Mouse (Mus musculus): Measurements from ENCODE around the gene Fgf12. TPM values are rescaled to one million over a fixed set of nuclear protein-coding genes. Genes with fewer than 3 reads are reported as not detected.

Fgf12 gene
- polyA plus RNA-seq, 1 experiment from 2014 or later = 21.6 TPM

DNA sequence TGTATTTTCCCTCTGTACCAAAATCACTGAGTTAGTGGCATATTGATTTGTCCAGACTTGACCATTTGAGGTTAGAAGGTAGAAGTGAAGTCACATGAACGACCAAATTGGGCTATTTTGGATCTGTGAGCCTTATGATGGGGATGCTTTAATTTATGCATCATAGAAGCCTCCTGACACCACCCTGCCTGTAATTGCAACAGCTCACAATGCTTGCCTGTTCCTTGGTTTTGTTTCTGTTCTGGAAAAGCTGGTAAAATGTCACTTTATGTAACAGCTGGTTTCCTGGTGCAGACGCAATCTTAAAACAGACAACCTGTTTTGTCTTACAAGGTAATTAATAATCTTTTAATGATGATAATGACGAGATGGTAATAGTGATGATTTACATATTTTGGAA is 213.4 kb downstream of the Fgf12 start:
- no peaks in the 10 kb centered on the region for H3K4me1 ChIP-seq (replicated peaks)
- no peak overlapping the region for H3K27ac ChIP-seq
- WGBS = 54% methylated on average over 3 of the region's 3 CpGs
- no peaks in the 10 kb centered on the region for H3K36me3 ChIP-seq
- no peak for ATAC-seq (replicated peaks; ENCODE audit: insufficient number of reproducible peaks, insufficient read depth, low FRiP score, low read depth)
- no peak overlapping the region for H3K4me2 ChIP-seq
- no peak overlapping the region for H3K4me3 ChIP-seq
- no peaks in the 10 kb centered on the region for H3K27me3 ChIP-seq
- H3K9me3 ChIP-seq (replicated peaks) = no peaks in the 10 kb centered on the region
- no peak overlapping the region for H3K9ac ChIP-seq

DNA sequence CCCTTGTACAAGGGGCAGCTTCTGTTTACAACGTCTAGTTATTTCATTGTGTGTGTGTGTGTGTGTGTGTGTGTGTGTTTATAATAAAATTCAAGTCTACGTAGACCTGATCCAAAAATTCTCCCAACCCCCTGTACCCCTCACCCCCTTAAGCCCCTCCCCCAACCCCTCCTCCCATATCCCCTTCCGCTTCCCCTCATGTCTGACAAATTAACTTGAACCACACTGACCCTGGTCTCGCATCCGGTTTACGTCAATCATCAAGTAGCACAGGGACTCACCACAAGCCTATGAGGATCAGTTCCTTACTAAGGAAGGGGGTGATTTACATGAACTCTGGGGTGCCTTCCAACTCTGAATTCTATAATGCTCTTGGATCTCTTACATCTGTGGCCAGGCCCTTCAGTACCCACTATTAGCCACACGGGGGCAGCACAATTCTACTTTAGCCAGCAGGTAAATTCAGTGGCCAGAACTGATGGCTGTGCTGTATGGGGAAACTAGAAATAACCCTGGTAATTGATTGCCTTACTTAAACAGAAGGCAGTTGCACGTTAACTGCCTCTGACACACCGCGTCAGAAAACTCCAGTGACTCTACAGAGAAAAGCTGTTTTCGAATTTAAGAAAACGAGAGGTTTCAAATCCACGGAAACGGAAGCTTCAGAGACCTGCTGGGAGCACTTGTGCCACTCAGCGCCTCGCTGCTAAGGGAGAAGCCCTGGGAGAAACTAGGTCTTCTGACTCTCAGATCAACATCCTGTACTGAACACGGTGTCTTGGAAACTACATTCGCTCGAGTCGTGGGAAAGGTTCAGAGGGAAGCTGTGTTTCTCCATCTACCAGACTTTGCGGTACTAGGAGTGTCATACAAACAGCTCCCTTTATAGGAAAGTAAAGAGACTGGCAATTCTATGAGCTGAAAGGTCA is 235.0 kb downstream of the Fgf12 start:
- peak overlapping the region; percentile 59 for H3K4me2 ChIP-seq
- H3K9ac ChIP-seq = 0 out of 2 replicates have a peak overlapping the region, but pooled peaks have one; percentile 10
- H3K27ac ChIP-seq = no peak overlapping the region
- WGBS = 30% methylated on average over 21 of the region's 21 CpGs
- no peaks in the 10 kb centered on the region for H3K9me3 ChIP-seq (replicated peaks)
- peak overlapping the region; percentile 36 for H3K4me3 ChIP-seq
- no peaks in the 10 kb centered on the region for H3K27me3 ChIP-seq
- H3K4me1 ChIP-seq (replicated peaks) = no peaks in the 10 kb centered on the region
- peak; percentile 50; the same call in 1 of the 2 replicates for ATAC-seq (replicated peaks; ENCODE audit: insufficient number of reproducible peaks, insufficient read depth, low FRiP score, low read depth)
- H3K36me3 ChIP-seq = no peaks in the 10 kb centered on the region

DNA sequence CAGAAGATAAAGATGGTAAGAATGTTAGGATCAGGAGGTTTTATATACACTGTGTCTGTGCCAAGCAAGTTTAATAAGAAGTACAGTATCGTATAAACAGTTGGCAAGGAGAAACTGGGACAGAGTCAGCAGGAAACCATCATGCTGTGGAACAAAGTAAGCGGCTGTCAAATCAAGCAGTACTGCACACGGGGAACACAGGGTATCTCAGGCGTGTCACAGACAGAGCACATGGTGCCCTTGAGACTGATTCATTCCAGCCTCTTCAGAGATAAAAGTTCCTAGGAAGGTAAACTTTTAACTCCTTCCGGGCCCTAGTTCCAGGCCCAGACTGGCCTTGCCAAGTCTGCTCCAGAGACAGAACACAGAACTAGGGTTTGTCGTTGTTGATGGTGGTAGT is 240.4 kb downstream of the Fgf12 start:
- no peak for ATAC-seq (replicated peaks; ENCODE audit: insufficient number of reproducible peaks, insufficient read depth, low FRiP score, low read depth)
- Histone ChIP-seq H3K27me3 (no peaks in the 10 kb centered on the region), H3K27ac (no peak overlapping the region), H3K36me3 (no peaks in the 10 kb centered on the region), H3K4me1 (replicated peaks) (no peaks in the 10 kb centered on the region), H3K4me2 (no peak overlapping the region), H3K9ac (no peak overlapping the region), H3K9me3 (replicated peaks) (no peaks in the 10 kb centered on the region), H3K4me3 (no peak overlapping the region)
- 30% methylated on average over 6 of the region's 6 CpGs for WGBS

DNA sequence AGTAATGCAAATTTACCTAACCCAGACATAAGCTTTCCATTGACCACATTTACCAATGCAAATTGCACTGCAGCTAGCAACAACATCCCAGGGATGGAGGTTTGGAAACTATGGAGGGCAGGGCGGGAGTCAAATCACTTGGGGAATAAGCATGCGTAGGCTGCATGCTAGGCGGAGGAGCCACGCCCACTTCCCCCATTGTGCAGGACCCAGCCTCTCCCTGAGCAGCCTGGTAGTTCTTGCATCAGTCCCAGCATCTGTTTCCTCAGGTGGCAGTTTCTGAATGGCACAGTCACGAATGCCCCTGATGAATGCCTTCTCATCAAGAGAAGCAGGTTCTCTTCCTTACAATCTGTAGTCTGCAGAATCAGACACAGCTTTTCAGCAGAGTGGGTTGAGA is 241.5 kb downstream of the Fgf12 start:
- H3K36me3 ChIP-seq = no peaks in the 10 kb centered on the region
- H3K4me1 ChIP-seq (replicated peaks) = no peaks in the 10 kb centered on the region
- no peak for ATAC-seq (replicated peaks; ENCODE audit: insufficient number of reproducible peaks, insufficient read depth, low FRiP score, low read depth)
- no peak overlapping the region for H3K9ac ChIP-seq
- no peak overlapping the region for H3K4me2 ChIP-seq
- no peak overlapping the region for H3K4me3 ChIP-seq
- 38% methylated on average over 5 of the region's 5 CpGs for WGBS
- no peak overlapping the region for H3K27ac ChIP-seq
- no peaks in the 10 kb centered on the region for H3K27me3 ChIP-seq
- no peaks in the 10 kb centered on the region for H3K9me3 ChIP-seq (replicated peaks)

DNA sequence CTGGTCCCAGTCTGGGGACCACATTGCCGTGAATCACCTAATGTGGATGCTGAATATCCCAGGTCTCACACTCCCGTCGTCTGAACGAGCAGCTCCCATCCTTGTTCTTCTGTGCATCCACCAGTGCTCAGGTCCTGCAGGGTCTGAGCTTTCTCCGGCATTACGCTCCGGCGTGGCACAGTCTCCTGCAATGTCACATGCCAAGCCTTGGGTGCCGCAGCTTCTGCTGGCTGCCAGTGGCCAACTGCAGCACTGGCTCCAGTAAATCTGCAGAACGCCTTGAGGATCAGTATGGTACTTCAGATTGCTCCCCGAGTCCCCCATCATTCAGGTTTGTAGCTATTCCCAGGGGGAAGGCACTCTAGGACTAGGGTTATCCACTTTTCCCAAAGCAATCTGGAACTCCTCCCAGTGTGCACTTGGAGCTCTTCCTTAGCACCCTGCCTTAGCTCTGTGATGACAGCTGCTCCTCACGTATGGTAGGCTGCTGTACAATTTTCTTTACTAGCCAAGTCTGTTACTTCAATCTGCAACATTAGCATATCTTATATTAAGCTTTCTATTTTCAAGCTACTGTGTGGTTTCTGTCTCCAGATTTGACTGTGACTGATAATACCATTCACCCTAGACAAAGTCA is 254.8 kb downstream of the Fgf12 start:
- Histone ChIP-seq H3K27me3 (no peaks in the 10 kb centered on the region), H3K9me3 (replicated peaks) (no peaks in the 10 kb centered on the region), H3K4me2 (no peak overlapping the region), H3K36me3 (no peaks in the 10 kb centered on the region), H3K4me1 (replicated peaks) (no peaks in the 10 kb centered on the region), H3K4me3 (no peak overlapping the region), H3K27ac (no peak overlapping the region), H3K9ac (no peak overlapping the region)
- no peak for ATAC-seq (replicated peaks; ENCODE audit: insufficient number of reproducible peaks, insufficient read depth, low FRiP score, low read depth)
- 75% methylated on average over 12 of the region's 12 CpGs for whole genome bisulfite sequencing

DNA sequence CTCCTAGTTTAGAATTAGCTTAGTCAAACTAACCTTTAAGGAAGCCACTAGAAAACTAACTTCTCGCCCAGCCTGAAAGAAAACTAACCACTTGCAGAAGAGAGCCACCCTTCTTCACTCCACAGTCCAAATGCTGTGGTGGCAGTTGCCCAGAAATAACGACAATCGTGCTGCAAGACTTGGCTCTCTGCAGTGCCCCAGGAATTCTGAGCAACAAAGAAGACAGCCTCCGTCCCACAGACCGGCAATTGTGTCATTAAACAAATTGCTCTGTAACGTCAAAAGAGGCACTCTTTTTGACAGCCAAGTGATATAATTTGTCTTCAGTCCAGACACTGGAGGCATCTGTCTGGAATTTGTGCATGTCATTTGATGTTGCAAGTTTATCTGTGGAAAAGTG is 261.2 kb downstream of the Fgf12 start:
- no peak overlapping the region for H3K27ac ChIP-seq
- H3K27me3 ChIP-seq = peaks cover 4% of the 10 kb centered on the region; the same call in 1 of the 2 replicates
- H3K9ac ChIP-seq = no peak overlapping the region
- WGBS = 44% methylated on average over 6 of the region's 6 CpGs
- H3K4me2 ChIP-seq = no peak overlapping the region
- no peak for ATAC-seq (replicated peaks; ENCODE audit: insufficient number of reproducible peaks, insufficient read depth, low FRiP score, low read depth)
- no peaks in the 10 kb centered on the region for H3K9me3 ChIP-seq (replicated peaks)
- no peaks in the 10 kb centered on the region for H3K36me3 ChIP-seq
- H3K4me3 ChIP-seq = no peak overlapping the region
- H3K4me1 ChIP-seq (replicated peaks) = no peaks in the 10 kb centered on the region

DNA sequence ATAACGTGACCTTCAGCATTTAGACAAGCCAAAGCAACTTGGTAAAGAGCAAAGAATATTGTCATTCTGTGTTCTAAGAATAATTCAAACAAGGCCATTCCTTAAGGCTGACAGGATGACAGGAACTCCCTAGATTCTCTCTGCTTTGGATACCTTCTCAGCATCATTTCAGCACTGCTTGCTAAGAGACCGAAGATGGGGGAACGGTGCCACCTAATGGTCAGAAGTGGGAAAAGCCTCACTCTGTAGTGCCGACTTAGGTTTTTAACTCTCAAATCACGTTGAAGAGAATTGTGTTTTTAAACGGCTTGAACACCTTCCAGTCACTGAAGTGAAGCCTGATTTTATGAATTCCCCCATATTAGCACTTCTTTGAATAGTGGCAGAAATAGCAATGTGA is 262.4 kb downstream of the Fgf12 start:
- Histone ChIP-seq H3K4me3 (no peak overlapping the region), H3K4me2 (no peak overlapping the region), H3K9me3 (replicated peaks) (no peaks in the 10 kb centered on the region), H3K27me3 (peaks cover 4% of the 10 kb centered on the region; the same call in 1 of the 2 replicates), H3K27ac (no peak overlapping the region), H3K36me3 (no peaks in the 10 kb centered on the region), H3K9ac (no peak overlapping the region), H3K4me1 (replicated peaks) (no peaks in the 10 kb centered on the region)
- ATAC-seq (replicated peaks; ENCODE audit: insufficient number of reproducible peaks, insufficient read depth, low FRiP score, low read depth) = no peak
- WGBS = 9% methylated on average over 6 of the region's 6 CpGs

DNA sequence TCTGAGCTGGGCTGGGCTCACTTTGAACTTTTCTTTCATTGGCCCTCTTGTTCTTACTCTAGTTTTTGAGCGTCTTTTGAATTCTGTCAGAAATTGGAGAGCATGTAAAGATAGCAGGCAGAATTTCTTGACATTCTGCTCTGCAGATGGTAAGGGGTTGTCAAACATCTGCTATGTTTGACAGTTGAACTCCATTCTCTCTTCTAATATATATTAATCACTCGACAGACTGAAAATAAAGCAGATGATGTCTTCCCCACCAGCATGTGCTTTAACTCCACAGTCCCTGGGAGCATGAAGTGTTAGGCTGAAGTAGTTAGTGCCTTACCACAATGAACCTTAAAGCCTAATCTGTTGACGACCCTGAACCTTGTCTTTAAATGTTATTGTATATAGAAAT is 267.9 kb downstream of the Fgf12 start:
- Histone ChIP-seq H3K9me3 (replicated peaks) (no peaks in the 10 kb centered on the region), H3K36me3 (no peaks in the 10 kb centered on the region)
- no peak for ATAC-seq (replicated peaks; ENCODE audit: insufficient number of reproducible peaks, insufficient read depth, low FRiP score, low read depth)

DNA sequence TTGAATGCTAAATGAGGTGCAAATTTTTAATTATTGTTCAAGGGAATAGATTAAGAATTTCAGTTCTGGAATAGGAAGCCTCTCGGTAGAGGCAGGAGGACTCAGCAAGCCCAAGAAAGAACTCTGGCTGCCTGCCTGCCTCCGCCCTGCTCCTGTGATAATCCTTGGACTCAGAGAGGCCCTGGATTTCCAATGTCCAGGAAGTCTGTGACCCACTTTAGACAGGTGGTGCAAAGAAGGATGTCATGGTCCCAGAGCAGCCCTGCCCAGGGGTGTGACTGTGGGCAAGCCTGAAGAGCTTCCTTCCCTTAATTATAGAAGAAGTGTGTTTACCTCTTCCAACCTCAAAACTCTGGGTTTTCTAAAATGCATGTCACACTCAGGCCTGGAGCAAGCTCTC is 273.8 kb downstream of the Fgf12 start:
- Histone ChIP-seq H3K9ac (no peak overlapping the region), H3K27me3 (no peaks in the 10 kb centered on the region), H3K4me1 (replicated peaks) (no peaks in the 10 kb centered on the region), H3K4me3 (no peak overlapping the region), H3K27ac (no peak overlapping the region), H3K9me3 (replicated peaks) (no peaks in the 10 kb centered on the region), H3K4me2 (no peak overlapping the region), H3K36me3 (no peaks in the 10 kb centered on the region)
- 79% methylated on average over 2 of the region's 2 CpGs for WGBS
- ATAC-seq (replicated peaks; ENCODE audit: insufficient number of reproducible peaks, insufficient read depth, low FRiP score, low read depth) = no peak

More for the DNA sequence above, 267.9 kb downstream of the Fgf12 start:
- Histone ChIP-seq H3K27me3 (no peaks in the 10 kb centered on the region), H3K4me1 (replicated peaks) (no peaks in the 10 kb centered on the region), H3K27ac (no peak overlapping the region), H3K9ac (no peak overlapping the region), H3K4me2 (no peak overlapping the region), H3K4me3 (no peak overlapping the region)
- WGBS = 66% methylated on average over 3 of the region's 3 CpGs

DNA sequence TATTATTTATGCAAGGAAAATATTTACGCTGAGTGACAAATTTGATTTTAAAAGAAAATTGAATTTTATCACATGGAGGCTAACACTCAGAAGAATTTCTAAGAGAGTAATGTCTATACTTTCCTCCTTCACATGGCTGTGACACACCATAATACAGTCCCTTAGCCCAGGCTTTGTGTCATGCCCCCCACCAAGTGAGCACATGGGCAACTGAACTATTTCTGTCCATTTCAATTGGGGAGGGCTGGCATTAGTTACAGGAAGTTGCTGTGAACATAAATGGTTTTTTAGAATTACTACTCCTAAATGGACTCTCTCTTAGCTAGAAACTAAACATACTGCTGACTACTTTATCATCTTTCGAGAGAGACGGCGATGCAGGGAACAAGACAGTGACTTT is 276.2 kb downstream of the Fgf12 start:
- Histone ChIP-seq H3K4me1 (replicated peaks) (no peaks in the 10 kb centered on the region), H3K4me2 (no peak overlapping the region), H3K27me3 (no peaks in the 10 kb centered on the region), H3K9me3 (replicated peaks) (no peaks in the 10 kb centered on the region), H3K9ac (no peak overlapping the region), H3K4me3 (no peak overlapping the region), H3K36me3 (no peaks in the 10 kb centered on the region), H3K27ac (no peak overlapping the region)
- 89% methylated on average over 4 of the region's 4 CpGs for WGBS
- no peak for ATAC-seq (replicated peaks; ENCODE audit: insufficient number of reproducible peaks, insufficient read depth, low FRiP score, low read depth)

DNA sequence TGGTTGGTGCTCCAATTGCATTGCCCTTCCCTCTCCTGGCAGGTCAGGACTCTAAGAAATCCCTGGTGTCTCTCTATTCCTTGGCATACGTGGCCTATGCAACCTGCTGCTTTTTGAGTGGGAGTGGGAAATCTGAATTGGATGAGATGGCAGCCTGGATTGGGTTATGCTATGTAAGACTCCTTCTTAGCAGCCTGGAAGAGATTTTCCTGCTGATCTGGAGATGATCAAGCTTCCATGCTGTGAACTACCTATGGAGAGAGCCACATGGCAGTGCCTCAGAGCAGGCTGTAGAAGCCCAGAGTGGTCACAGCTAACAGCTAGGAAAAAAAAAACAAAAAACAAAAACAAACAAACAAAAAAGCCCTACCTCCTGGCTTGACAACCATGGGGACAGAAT is 277.3 kb downstream of the Fgf12 start:
- no peaks in the 10 kb centered on the region for H3K9me3 ChIP-seq (replicated peaks)
- H3K4me2 ChIP-seq = no peak overlapping the region
- H3K36me3 ChIP-seq = no peaks in the 10 kb centered on the region
- H3K4me3 ChIP-seq = no peak overlapping the region
- no peak overlapping the region for H3K27ac ChIP-seq
- WGBS = 46% methylated on average over 1 of the region's 1 CpGs
- H3K27me3 ChIP-seq = no peaks in the 10 kb centered on the region
- H3K4me1 ChIP-seq (replicated peaks) = no peaks in the 10 kb centered on the region
- no peak for ATAC-seq (replicated peaks; ENCODE audit: insufficient number of reproducible peaks, insufficient read depth, low FRiP score, low read depth)
- H3K9ac ChIP-seq = no peak overlapping the region
